Mouse (Mus musculus): ENCODE data around the gene Uba3.
A peak's percentile ranks its signal among the peaks of the same experiment; 100 is the strongest.

The Uba3 gene

GRCm38 (mm10) chr6:97205439-97205885 lies at the start of gene Uba3:
TSS of gene Uba3 (minus strand) at chr6:97205647.
- peak; percentile 100 for DNase-seq

GRCm38 (mm10) chr6:97252711-97253221 lies 47.3 kb upstream of the Uba3 start, which contains the start of gene Lmod3:
TSS of gene Lmod3 (minus strand) at chr6:97252759.
- no peak for DNase-seq

DNA sequence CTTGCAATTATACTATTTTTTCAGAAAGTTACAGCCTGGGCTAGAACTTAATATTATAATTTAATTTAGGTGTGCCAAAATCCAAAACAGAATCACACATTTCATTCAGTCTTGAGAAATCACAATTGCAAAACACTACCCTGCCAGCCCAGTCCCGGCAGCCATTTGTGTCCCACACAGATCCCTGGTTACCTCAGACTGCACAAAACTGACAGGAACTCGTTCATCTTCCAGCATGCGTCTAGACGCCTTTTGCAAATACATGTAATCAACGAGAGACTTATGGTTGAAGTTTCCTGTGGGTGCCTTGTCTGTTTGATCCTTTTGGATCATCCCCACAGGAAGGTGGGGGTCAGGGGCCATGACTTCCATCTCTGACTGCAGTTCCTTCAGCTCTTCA lies 46.6 kb upstream of the Uba3 start:
- no peak for DNase-seq

DNA sequence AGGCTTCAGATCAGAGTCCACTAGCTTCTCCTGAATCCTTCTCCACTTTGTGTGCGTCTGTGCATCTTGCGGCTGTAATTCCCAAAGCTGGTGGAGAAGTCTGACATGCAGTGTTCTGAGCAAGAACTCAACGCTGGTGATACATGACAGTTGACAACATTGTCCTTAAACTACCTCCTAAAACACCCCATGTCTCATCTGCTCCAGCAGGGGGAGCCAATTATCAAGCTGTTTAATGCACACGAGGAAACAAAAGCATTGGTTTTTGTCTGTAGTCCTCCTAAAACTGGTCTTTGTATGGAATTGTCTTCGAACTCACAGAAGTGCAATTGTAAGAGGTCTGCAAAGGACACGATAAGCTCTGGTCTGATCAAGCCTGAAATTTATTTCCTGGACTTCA lies 45.5 kb upstream of the Uba3 start:
- DNase-seq: peak; percentile 72

DNA sequence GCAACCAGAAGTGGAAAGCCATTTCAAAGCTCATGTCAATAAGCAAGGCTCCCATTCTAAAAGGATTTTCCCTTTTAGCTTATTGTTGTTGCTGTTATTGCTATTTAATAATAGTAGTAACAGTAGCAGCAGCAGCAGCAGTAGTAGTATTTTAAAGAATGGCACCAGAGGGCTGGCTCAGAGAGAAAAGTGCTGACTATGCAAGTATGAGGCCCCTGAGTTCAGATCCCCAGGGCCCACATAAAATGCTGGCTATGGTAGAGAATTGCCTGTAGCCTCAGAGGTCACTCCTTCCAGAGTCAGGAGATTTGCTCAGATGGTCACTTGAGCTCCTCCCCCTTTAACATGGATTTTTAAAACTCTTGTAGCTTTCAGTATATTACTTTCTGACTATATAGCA lies 39.8 kb upstream of the Uba3 start:
- DNase-seq: no peak

DNA sequence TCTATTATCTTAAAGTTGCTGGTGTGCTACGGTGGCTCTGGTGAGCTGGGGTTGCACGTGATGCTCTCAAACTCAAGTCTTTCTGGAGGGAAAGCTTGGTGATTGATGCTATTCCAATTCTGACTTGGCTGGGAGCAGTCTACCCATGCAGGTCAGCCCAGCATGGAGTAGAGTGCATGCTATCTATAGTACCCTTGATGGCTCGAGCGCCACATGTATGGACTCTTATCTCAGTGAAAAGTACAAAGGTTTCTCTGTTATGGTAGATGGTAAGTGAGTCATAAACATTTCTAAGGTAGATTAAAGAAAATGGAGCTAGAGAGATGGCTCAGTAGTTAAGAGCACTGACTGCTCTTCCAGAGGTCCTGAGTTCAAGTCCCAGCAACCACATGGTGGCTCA lies 37.1 kb upstream of the Uba3 start:
- DNase-seq: no peak

- no peak for DNase-seq
These were observed 34.6 kb upstream of the Uba3 start for GRCm38 (mm10) chr6:97240092-97240491.

GRCm38 (mm10) chr6:97239360-97239759 lies 33.9 kb upstream of the Uba3 start:
- DNase-seq: no peak

- DNase-seq: no peak
These were observed 30.6 kb upstream of the Uba3 start for GRCm38 (mm10) chr6:97236088-97236487.

- no peak for DNase-seq
These were observed 29.6 kb upstream of the Uba3 start for GRCm38 (mm10) chr6:97234911-97235668.

- DNase-seq: no peak
These were observed 21.8 kb upstream of the Uba3 start for GRCm38 (mm10) chr6:97227067-97227847.

DNA sequence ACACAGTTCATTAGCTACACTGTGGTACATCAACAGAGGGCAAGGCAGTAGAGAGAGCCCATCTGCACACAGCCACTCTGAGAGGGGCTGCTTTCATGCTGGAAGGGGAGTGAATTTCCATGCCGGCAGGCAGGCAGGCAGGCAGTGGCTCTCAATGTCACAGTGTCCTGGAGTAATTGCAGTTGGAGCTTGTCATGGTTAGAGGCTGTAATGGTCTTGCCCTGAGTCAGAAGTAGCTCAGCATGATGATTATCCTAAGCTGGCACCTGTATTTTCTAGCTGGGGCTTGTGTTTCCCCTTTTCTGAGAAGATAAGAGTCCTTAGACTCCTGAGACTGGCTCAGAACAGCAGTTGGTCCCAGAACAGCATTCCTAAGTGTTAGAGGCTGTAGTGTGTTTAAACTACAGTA lies 20.6 kb upstream of the Uba3 start:
- DNase-seq: no peak

- DNase-seq: no peak
These were observed 19.1 kb upstream of the Uba3 start for GRCm38 (mm10) chr6:97224505-97224904.

DNA sequence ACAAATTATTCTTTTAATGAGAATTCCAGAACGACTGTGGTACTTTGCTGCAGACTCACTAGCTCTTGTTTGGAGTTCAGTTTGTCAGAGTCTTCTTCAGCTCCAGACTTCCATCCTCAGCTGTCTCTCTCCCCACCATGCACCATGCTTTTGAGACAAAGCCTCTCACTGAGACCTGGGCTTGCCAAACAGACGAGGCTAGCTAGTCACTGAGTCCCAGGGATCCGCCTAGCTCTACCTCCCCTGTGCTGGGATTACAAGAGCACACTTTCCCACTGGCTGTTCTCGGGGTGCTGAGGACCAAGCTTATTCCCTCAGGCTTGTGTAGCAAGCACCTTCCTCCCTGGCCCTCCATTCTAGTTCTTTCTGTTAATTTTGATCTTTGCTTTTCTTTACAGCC lies 18.1 kb upstream of the Uba3 start:
- DNase-seq: no peak

GRCm38 (mm10) chr6:97222931-97223467 lies 17.6 kb upstream of the Uba3 start:
- DNase-seq: no peak

GRCm38 (mm10) chr6:97222321-97222720 lies 16.9 kb upstream of the Uba3 start:
- no peak for DNase-seq

DNA sequence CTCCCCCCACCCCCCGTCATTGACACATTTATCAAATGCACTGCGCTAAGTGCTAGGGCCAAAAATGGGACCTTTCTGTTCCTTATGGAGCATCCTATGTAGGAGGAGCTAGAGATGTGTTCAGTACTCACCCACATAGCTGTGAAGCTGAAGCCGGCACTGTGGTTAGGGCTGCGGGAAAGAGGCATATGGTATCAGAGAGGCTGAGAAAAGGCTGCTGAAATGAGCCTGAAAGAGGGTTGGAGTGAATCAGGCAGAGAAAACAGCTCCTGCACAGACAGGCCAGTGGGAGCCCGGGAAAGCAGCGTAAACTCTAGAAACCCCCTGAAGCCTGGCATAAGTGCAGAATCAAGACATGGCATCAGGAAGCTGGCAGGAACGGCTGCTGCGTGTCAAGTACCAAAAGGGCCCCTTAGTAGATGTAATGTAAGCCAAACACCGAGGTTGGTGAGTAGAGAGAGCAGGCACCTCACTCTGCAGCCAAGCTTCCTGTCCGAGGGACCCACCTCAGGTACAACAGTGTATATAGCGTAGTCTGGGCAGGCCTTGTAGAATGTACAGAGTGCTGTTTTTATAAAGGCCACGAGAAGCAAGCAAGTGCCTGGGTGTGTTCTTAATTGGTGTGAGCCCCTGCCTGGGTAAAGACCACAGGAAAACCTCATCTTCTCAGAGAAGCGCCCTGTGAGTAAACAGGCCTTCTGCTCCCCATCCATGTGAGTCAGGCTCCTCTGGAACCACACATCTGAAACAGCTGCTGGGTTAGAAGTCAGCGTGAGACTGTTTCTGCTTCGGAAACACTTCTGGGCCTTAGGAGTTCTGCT lies 16.0 kb upstream of the Uba3 start:
- no peak for DNase-seq

- no peak for DNase-seq
These were observed 15.2 kb upstream of the Uba3 start for GRCm38 (mm10) chr6:97220672-97221071.

GRCm38 (mm10) chr6:97216154-97216821 lies 10.8 kb upstream of the Uba3 start:
- DNase-seq: no peak

DNA sequence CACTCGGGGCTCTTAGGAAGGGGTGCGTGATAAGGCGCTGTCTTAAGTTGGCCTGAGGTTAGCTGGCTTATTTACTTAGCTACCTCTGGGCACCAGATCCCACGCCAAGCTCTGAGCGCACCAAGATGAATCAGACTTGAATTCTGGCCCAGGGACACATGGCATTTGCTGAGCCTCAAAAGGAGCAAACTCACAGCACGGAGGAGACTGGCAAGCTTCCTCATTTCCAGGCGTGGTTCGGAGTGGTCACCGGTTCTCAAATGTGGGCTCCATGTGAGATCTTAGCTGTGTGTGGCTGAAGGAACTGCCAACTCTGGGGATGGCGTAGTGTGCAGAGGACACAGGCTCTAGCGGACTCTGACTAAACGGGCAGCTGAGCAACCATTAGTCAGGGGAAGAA lies 6.5 kb upstream of the Uba3 start:
- DNase-seq: peak; percentile 40

- peak; percentile 31 for DNase-seq
These were observed 5.6 kb upstream of the Uba3 start for GRCm38 (mm10) chr6:97210962-97211601.

Data from lung, postnatal 14 days (tissue).